Mouse (Mus musculus) testis, postnatal 10 days (tissue): ENCODE measurements around the gene Stt3b.

Source experiments
- DNase-seq: peaks from one replicate; pipeline ENCODE4 v3.0.0; 2021; ENCODE audit warnings: low spot score

Stt3b gene

GRCm38 (mm10) chr9:115310346-115311222, at the start of gene Stt3b:
Gene Stt3b (minus strand): TSS chr9:115310421.
- DNase-seq, result peak; percentile 100

- DNase-seq, result no peak
Measured at GRCm38 (mm10) chr9:115358421-115358820, 48.2 kb upstream of the Stt3b start.

- no peak for DNase-seq
Measured at GRCm38 (mm10) chr9:115357996-115358395, 47.8 kb upstream of the Stt3b start.

- no peak for DNase-seq
Measured at GRCm38 (mm10) chr9:115356731-115357458, 46.7 kb upstream of the Stt3b start.

GRCm38 (mm10) chr9:115355972-115356371, 45.8 kb upstream of the Stt3b start:
- DNase-seq, result no peak

GRCm38 (mm10) chr9:115349741-115350512, 39.7 kb upstream of the Stt3b start:
- DNase-seq, result no peak

GRCm38 (mm10) chr9:115349106-115349505, 38.9 kb upstream of the Stt3b start:
- DNase-seq, result no peak

GRCm38 (mm10) chr9:115344930-115345329, 34.7 kb upstream of the Stt3b start:
- no peak for DNase-seq

GRCm38 (mm10) chr9:115341576-115341975, 31.4 kb upstream of the Stt3b start:
- DNase-seq, result no peak

GRCm38 (mm10) chr9:115340212-115340815, 30.1 kb upstream of the Stt3b start:
- no peak for DNase-seq

GRCm38 (mm10) chr9:115338816-115339215, 28.6 kb upstream of the Stt3b start:
- DNase-seq, result no peak

- DNase-seq, result no peak
Measured at GRCm38 (mm10) chr9:115333016-115333415, 22.8 kb upstream of the Stt3b start.

GRCm38 (mm10) chr9:115332339-115332738, 22.1 kb upstream of the Stt3b start:
- DNase-seq, result no peak

GRCm38 (mm10) chr9:115330861-115331476, 20.7 kb upstream of the Stt3b start:
- DNase-seq, result no peak

GRCm38 (mm10) chr9:115326533-115326890, 16.3 kb upstream of the Stt3b start:
- DNase-seq, result no peak

- DNase-seq, result no peak
Measured at GRCm38 (mm10) chr9:115325831-115326532, 15.8 kb upstream of the Stt3b start.

GRCm38 (mm10) chr9:115323572-115323971, 13.4 kb upstream of the Stt3b start:
- DNase-seq, result no peak

- no peak for DNase-seq
Measured at GRCm38 (mm10) chr9:115322385-115322784, 12.2 kb upstream of the Stt3b start.

- DNase-seq, result peak; percentile 53
Measured at GRCm38 (mm10) chr9:115321052-115321451, 10.8 kb upstream of the Stt3b start.

- no peak for DNase-seq
Measured at GRCm38 (mm10) chr9:115320156-115320555, 9.9 kb upstream of the Stt3b start.
